Mouse (Mus musculus) limb, embryonic 14.5 days (tissue): ENCODE results near the gene Cnnm3. TPM values are rescaled to one million over a fixed set of nuclear protein-coding genes. Genes with fewer than 3 reads are reported as not detected.

Experiments
- ATAC-seq: fragments of 200-750 bp; cut with Nextera tagmentation; 2 replicates; pipeline ENCODE4 v1.8.0; 2017; ENCODE audit warnings: low read depth, moderate number of reproducible peaks, moderate TSS enrichment; ENCODE audit not compliant: low FRiP score
- DNase-seq: peaks from one replicate; pipeline ENCODE4 v3.0.0-alpha.2; 2015; ENCODE audit warnings: low spot score
- H3K27ac ChIP-seq: fragments of 300-500 bp; sonication (generic); replicated peaks from 2 replicates; pipeline ENCODE4 v1.5.1; 2014; ENCODE audit warnings: low read depth, mild to moderate bottlenecking, low read length, moderate library complexity, mixed read lengths
- H3K27me3 ChIP-seq: fragments of 300-500 bp; sonication (generic); 2 replicates; pipeline ENCODE4 v1.6.1; 2014; ENCODE audit warnings: low read length, mixed read lengths; ENCODE audit not compliant: control insufficient read depth, insufficient read depth
- H3K36me3 ChIP-seq: fragments of 300-500 bp; sonication (generic); 2 replicates; pipeline ENCODE4 v1.6.1; 2014; ENCODE audit warnings: mild to moderate bottlenecking, low read length, moderate library complexity, mixed read lengths; ENCODE audit not compliant: control insufficient read depth, insufficient read depth
- H3K4me1 ChIP-seq: fragments of 300-500 bp; sonication (generic); 2 replicates; pipeline ENCODE4 v1.6.1; 2014; ENCODE audit warnings: antibody characterized with exemption, low read length, mixed read lengths; ENCODE audit not compliant: control insufficient read depth, insufficient read depth
- H3K4me2 ChIP-seq: fragments of 300-500 bp; sonication (generic); replicated peaks from 2 replicates; pipeline ENCODE4 v1.6.1; 2014; ENCODE audit warnings: low read depth, mild to moderate bottlenecking, low read length, moderate library complexity; ENCODE audit not compliant: severe bottlenecking
- H3K4me3 ChIP-seq: fragments of 300-500 bp; sonication (generic); replicated peaks from 2 replicates; pipeline ENCODE4 v1.5.1; 2014; ENCODE audit warnings: low read length
- H3K9ac ChIP-seq: fragments of 300-500 bp; sonication (generic); 2 replicates; pipeline ENCODE4 v1.6.1; 2014; ENCODE audit warnings: mild to moderate bottlenecking, low read depth, low read length, moderate library complexity; ENCODE audit not compliant: severe bottlenecking
- H3K9me3 ChIP-seq: fragments of 300-500 bp; sonication (generic); 2 replicates; pipeline ENCODE4 v1.6.1; 2016; ENCODE audit warnings: low read length; ENCODE audit not compliant: control insufficient read depth
- POLR2A ChIP-seq: fragments of 200-500 bp; IDR thresholded peaks from 2 replicates; pipeline ENCODE4 v1.8.0; 2012; ENCODE audit warnings: inconsistent platforms, mild to moderate bottlenecking, moderate library complexity, borderline replicate concordance; ENCODE audit not compliant: insufficient read depth, insufficient read length; ENCODE audit errors: extremely low read depth
- WGBS: fragments of 180-500 bp; shearing (Covaris S2); extraction: QIAGEN DNeasy Blood & Tissue Kit; methylation state at CpG from one replicate; pipeline ENCODE4 v1.1.7; 2014; 5-methylcytosine and 5-hydroxymethylcytosine counted together
- polyA plus RNA-seq, 2 experiments: library from polyadenylated mRNA; depleted of rRNA in 1 of 2; stranded (reverse) in 1 of 2; unstranded in 1 of 2; fragments of >200 nt; fragmentation: Nextera tagmentation in 1 of 2; extraction: Ambion mirVana in 1 of 2; gene quantifications; 2 replicates each; pipeline versions ENCODE4 v1.2.1 to v1.2.3; 2012 to 2014

Cnnm3 gene
- polyA plus RNA-seq, 2 experiments, result 6.4 to 22.5 TPM

DNA sequence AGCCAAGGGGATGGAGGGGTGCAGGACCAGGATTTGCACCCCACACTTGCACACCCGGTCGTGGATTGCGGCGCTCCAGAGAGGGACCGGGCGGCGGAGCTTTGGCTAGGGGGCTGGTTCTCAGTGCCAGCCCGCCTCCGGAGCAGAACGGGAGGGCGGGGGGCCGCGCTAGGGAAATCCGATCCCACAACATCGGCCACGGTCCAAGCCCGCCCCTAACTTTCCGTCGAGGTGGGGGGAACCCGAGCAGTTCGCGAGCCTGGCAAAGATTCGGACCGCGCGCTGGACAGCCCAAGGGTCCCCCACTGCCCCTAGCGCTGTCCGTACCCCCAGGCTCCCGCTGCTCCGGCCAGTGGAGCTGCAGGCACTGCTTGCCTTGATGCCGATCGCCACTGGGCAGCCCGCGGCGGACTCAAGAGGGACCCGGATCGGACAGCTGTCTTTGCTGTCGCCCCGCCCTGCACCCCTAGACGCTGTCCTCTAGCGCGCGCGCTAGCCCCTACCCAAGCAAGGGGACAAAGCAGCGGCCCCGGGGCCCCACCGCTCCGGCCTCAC is 45.9 kb downstream of the Cnnm3 start:
- 0% methylated on average over 34 of the region's 48 CpGs for WGBS
- Histone ChIP-seq H3K9ac (peak overlapping the region; percentile 96), H3K4me2 (peak overlapping the region; percentile 96), H3K9me3 (no peaks in the 10 kb centered on the region), H3K4me1 (peaks cover 29% of the 10 kb centered on the region), H3K27ac (peak overlapping the region; percentile 99), H3K36me3 (peaks cover 29% of the 10 kb centered on the region), H3K27me3 (no peaks in the 10 kb centered on the region), H3K4me3 (peak overlapping the region; percentile 96)
- peak; percentile 83 for ATAC-seq
- TF ChIP-seq POLR2A, result no peak
- peak; percentile 92 for DNase-seq

DNA sequence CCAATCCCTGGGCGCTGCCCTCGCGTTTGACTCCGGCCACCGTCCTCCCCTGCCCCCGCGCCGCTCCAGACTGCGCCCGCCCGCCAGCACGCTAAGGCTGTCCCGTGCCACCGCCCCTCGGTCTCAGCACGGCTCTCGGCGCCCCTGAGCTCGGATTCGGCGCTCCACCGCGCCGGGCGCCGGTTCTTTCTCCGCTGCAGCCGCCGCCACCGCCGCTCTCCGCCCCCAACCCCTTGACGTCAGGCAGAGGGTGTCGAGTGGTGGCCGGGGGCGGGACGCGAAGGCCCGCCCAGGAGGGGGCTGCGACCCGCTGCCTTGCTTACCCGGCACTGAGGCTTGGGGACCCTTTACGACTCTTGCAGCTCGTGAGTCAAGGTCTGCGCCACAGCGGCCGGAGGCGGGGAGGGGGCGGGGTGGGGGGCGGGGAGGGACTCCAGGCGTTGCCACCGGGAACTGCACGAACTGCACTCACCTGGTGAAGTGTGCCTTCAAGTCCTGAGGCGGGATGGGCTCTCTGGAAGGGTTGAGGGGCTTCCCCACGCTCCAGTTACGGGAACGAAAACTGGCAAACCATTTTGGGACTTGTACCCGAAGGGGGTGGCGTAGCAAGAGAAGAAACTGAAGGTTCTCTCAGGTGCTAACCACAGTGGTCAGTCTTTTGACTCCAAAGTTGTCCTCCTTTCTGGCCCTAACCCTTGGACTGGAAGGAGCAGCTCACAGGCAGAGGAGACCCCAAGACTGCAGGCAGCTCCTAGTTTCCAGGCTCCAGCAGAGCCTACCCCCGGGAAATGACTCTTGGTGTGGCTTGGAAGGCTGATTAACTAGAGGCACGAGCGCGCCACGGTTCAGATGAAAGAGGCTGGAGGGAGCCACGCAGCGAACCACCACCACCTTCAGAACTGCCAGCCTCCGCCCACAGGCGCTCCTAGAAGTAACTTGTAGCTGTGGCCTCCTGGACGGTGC is 46.6 kb downstream of the Cnnm3 start, which contains the start of gene Sema4c:
TSS of gene Sema4c (minus strand) at position 319 of the 963 bp plus-strand sequence.
- peak within 1 kb of the TSS; percentile 96 for H3K4me3 ChIP-seq
- H3K9ac ChIP-seq, result peak within 1 kb of the TSS; percentile 96
- 1% methylated on average over 56 of the region's 69 CpGs for WGBS
- peaks cover 29% of the 10 kb centered on the region for H3K4me1 ChIP-seq
- peak within 1 kb of the TSS; percentile 99 for H3K27ac ChIP-seq
- H3K36me3 ChIP-seq, result peaks cover 21% of the 10 kb centered on the region
- DNase-seq (peak; percentile 82), ATAC-seq (peak; percentile 74)
- peak within 1 kb of the TSS; percentile 96 for H3K4me2 ChIP-seq
- TF ChIP-seq POLR2A, result peak; percentile 84; the same call in 1 of the 2 replicates
- no peaks in the 10 kb centered on the region for H3K9me3 ChIP-seq
- no peaks in the 10 kb centered on the region for H3K27me3 ChIP-seq

DNA sequence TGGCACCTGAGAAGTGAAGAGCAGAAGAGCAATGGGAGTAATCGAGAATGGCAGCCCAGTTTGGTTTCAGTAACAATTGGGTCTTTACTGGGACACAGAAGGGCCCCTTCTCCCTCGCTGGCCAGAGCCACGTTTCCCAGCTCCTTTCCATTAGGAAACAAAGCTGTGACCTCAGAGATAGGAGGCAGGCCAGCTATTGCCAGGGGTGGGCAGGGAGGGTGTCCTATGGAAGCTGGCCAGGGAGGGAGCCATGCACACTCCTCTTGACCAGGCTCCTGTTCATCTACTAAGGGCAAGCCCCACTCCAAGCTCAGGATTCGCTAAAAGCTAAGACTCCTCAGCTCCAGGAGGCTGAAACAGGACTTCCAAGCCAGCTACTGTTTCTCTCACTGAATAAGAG is 47.6 kb downstream of the Cnnm3 start:
- TF ChIP-seq POLR2A, result no peak
- no peak overlapping the region for H3K27ac ChIP-seq
- no peaks in the 10 kb centered on the region for H3K27me3 ChIP-seq
- WGBS, result 15% methylated on average over 4 of the region's 4 CpGs
- ATAC-seq (no peak), DNase-seq (no peak)
- H3K36me3 ChIP-seq, result peaks cover 12% of the 10 kb centered on the region
- peak overlapping the region; percentile 96 for H3K4me2 ChIP-seq
- H3K9me3 ChIP-seq, result no peaks in the 10 kb centered on the region
- H3K4me3 ChIP-seq, result peak overlapping the region; percentile 96
- H3K9ac ChIP-seq, result no peak overlapping the region
- H3K4me1 ChIP-seq, result peaks cover 29% of the 10 kb centered on the region

DNA sequence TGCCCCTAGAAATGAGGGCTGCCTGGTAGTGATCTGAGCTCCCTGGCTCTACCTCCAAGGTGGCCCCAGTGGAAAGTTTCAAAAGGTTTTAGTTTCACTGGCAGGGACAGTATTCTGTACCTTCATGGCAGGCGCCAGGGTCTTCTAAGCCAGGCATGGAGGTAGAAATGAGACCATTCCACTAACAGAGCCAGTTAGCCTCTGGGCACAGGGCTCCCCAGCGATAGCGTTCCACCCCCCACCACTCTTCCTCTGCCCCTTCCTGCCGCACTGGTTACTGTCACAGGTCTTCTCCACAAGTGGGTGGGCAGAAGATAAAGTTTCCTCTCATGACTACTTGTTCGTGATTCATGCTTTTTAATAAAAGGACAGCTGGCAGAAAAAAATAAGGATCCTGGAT is 48.2 kb downstream of the Cnnm3 start:
- Histone ChIP-seq H3K4me3 (no peak overlapping the region), H3K27ac (no peak overlapping the region), H3K4me2 (no peak overlapping the region), H3K9me3 (no peaks in the 10 kb centered on the region), H3K27me3 (no peaks in the 10 kb centered on the region), H3K4me1 (peaks cover 27% of the 10 kb centered on the region), H3K9ac (no peak overlapping the region), H3K36me3 (peaks cover 7% of the 10 kb centered on the region)
- ATAC-seq (no peak), DNase-seq (no peak)
- no peak for TF ChIP-seq POLR2A
- 55% methylated on average over 5 of the region's 5 CpGs for WGBS

DNA sequence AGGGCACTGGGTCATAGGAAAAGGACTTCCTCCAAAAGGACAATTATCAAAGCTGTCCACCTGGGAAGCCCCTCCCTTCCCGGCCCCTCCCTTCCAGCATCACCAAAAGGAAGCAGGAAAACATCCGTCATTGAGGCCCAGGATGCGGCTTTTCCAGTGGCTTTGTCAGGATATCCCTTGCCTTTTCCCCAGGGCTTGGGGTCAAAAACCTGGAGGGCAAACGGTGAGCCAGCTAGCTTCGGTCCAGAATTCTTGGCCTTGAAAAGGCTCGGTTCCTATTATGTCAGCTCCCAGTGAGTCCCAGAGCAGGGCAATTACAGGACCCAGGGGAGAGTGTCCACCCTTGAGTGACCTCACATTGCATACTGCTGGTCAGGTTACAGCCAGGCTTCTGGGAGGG is 49.2 kb downstream of the Cnnm3 start:
- no peak for DNase-seq
- WGBS, result 49% methylated on average over 6 of the region's 6 CpGs

More for the DNA sequence above, 49.2 kb downstream of the Cnnm3 start:
- ATAC-seq, result no peak
- H3K36me3 ChIP-seq, result no peaks in the 10 kb centered on the region
- peaks cover 17% of the 10 kb centered on the region for H3K4me1 ChIP-seq
- no peak overlapping the region for H3K9ac ChIP-seq
- no peaks in the 10 kb centered on the region for H3K9me3 ChIP-seq
- no peak overlapping the region for H3K4me3 ChIP-seq
- H3K4me2 ChIP-seq, result no peak overlapping the region
- no peaks in the 10 kb centered on the region for H3K27me3 ChIP-seq
- no peak overlapping the region for H3K27ac ChIP-seq
- no peak for TF ChIP-seq POLR2A
